Comparison of ENCODE assay signal across 8 mouse cellular contexts in genomic region chr4:131400756-131401155, GRCm38 (mm10).
DNase-seq lines count a peak whose midpoint lies in the region; ATAC-seq and TF ChIP-seq lines count a peak whose summit lies in the region.
"Had no signal": no experiment of that assay in that cellular context is flagged by ENCODE, and none has a peak within 500 bp of the region (broad histone marks: within the 10 kb centered on the region; RNA-seq: fewer than 3 reads in every experiment).

No protein-coding gene starts in this region.

- no peaks in the 10 kb centered on the region for H3K9me3 ChIP-seq in liver, postnatal 0 days (ENCODE audit: low read length)
- H3K9me3 ChIP-seq in stomach, postnatal 0 days (ENCODE audit: control insufficient read depth, low read length): no peaks in the 10 kb centered on the region
- H3K9me3 ChIP-seq: embryonic facial prominence, embryonic 15.5 days had no signal

- H3K27me3 ChIP-seq in liver, postnatal 0 days (ENCODE audit: insufficient read depth, low read length): no peaks in the 10 kb centered on the region
- H3K27me3 ChIP-seq in stomach, postnatal 0 days (ENCODE audit: control insufficient read depth, insufficient read depth, low read length): no peaks in the 10 kb centered on the region
- H3K27me3 ChIP-seq: embryonic facial prominence, embryonic 15.5 days had no signal

- no peaks in the 10 kb centered on the region for H3K4me1 ChIP-seq in bone marrow, adult 2 months (ENCODE audit: control insufficient read depth, insufficient read depth, low read length)
- H3K4me1 ChIP-seq in liver, postnatal 0 days (ENCODE audit: insufficient read depth): no peaks in the 10 kb centered on the region
- no peaks in the 10 kb centered on the region for H3K4me1 ChIP-seq in stomach, postnatal 0 days (replicated peaks; ENCODE audit: control insufficient read depth, insufficient read depth)

- peak; percentile 63 to 69 for DNase-seq in layer of hippocampus, postnatal 10 days (ENCODE audit: low spot score in 2 of 2)
- no peak for DNase-seq in layer of hippocampus, adult 9-10 months (ENCODE audit: low spot score)
- DNase-seq in Muller cell, postnatal 12 days (ENCODE audit: inconsistent ontology term): peak; percentile 47
- peak; percentile 52 for DNase-seq in forelimb bud, embryonic 11.5 days (ENCODE audit: low read depth, low spot score)
- DNase-seq in liver, postnatal 0 days: peak; percentile 54
- DNase-seq in stomach, postnatal 0 days (ENCODE audit: low spot score): peak; percentile 87

- peak; percentile 56 for TF ChIP-seq CTCF in bone marrow, adult 2 months (IDR thresholded peaks at IDR 0.05; ENCODE audit: control insufficient read depth, insufficient read depth, low read length)
- peak; percentile 66 for TF ChIP-seq CTCF in liver, postnatal 0 days (IDR thresholded peaks at IDR 0.05; ENCODE audit: low read depth)
- TF ChIP-seq CTCF in stomach, postnatal 0 days (IDR thresholded peaks at IDR 0.05; ENCODE audit: low read depth): peak; percentile 89

- no peak overlapping the region for H3K4me2 ChIP-seq in liver, postnatal 0 days (ENCODE audit: low read depth, low read length)
- H3K4me2 ChIP-seq in stomach, postnatal 0 days (replicated peaks; ENCODE audit: low read depth): no peak overlapping the region
- H3K4me2 ChIP-seq: embryonic facial prominence, embryonic 15.5 days had no signal

- no peak overlapping the region for H3K4me3 ChIP-seq in bone marrow, adult 2 months (replicated peaks; ENCODE audit: control insufficient read depth, low read depth, low read length)
- H3K4me3 ChIP-seq in liver, postnatal 0 days (ENCODE audit: low read depth, low read length): no peak overlapping the region
- no peak overlapping the region for H3K4me3 ChIP-seq in stomach, postnatal 0 days (ENCODE audit: low read depth, low read length)
- H3K4me3 ChIP-seq: embryonic facial prominence, embryonic 15.5 days had no signal

- no peak for TF ChIP-seq POLR2A in bone marrow, adult 2 months (IDR thresholded peaks at IDR 0.05; ENCODE audit: borderline replicate concordance, control insufficient read depth, low read depth, low read length)

- ATAC-seq in liver, postnatal 0 days: no peak
- peak; percentile 63 for ATAC-seq in stomach, postnatal 0 days (ENCODE audit: low FRiP score, low TSS enrichment)

- H3K27ac ChIP-seq in bone marrow, adult 2 months (ENCODE audit: control insufficient read depth, insufficient read depth, low read depth, low read length, poor library complexity): no peak overlapping the region
- no peak overlapping the region for H3K27ac ChIP-seq in liver, postnatal 0 days (ENCODE audit: low read depth)
- H3K27ac ChIP-seq in stomach, postnatal 0 days (replicated peaks): no peak overlapping the region
- H3K27ac ChIP-seq: embryonic facial prominence, embryonic 15.5 days had no signal

- H3K9ac ChIP-seq in liver, postnatal 0 days (replicated peaks): no peak overlapping the region
- no peak overlapping the region for H3K9ac ChIP-seq in stomach, postnatal 0 days (ENCODE audit: low read length)
- H3K9ac ChIP-seq: embryonic facial prominence, embryonic 15.5 days had no signal

- TF ChIP-seq EP300 in liver, postnatal 0 days (IDR thresholded peaks at IDR 0.05; ENCODE audit: low read depth): no peak
- no peak for TF ChIP-seq EP300 in stomach, postnatal 0 days (optimal IDR thresholded peaks at IDR 0.05)

- no peaks in the 10 kb centered on the region for H3K36me3 ChIP-seq in liver, postnatal 0 days (replicated peaks; ENCODE audit: insufficient read depth, low read length)
- no peaks in the 10 kb centered on the region for H3K36me3 ChIP-seq in stomach, postnatal 0 days (ENCODE audit: control insufficient read depth, insufficient read depth, low read length)
- H3K36me3 ChIP-seq: embryonic facial prominence, embryonic 15.5 days had no signal

- WGBS in bone marrow, adult 2 months: 22% methylated on average over 11 of the region's 11 CpGs
- WGBS in liver, postnatal 0 days (ENCODE audit: insufficient replicate concordance): 20% methylated on average over 11 of the region's 11 CpGs
- WGBS in stomach, postnatal 0 days: 27% methylated on average over 11 of the region's 11 CpGs
